Comparison of ENCODE assay signal across 8 mouse cellular contexts in the genomic region with DNA sequence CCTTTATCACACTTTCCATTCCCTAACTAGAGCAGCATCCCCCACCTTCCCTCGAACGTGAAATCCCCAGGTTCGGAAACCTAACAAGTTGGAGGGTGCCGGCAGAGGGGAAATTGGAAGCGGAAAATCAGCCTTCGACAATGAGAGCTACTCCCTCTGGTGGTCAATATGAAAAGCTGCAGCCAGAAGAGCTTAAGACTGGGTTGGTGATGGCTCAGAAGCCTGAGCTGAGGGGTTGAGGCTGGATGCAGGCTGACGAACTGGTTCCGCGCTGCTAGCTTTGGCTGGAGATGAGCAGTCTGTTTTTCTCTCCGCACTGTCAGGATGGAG. TPM values are rescaled to one million over a fixed set of nuclear protein-coding genes. Genes with fewer than 3 reads are reported as not detected.
DNase-seq lines count a peak whose midpoint lies in the region; ATAC-seq and TF ChIP-seq lines count a peak whose summit lies in the region.

No protein-coding gene starts in this region.

- peak; percentile 15 for DNase-seq in thymus, adult 2 months
- no peak for DNase-seq in thymus, postnatal 36 days
- peak; percentile 31 for DNase-seq in cerebellum, adult 11 months
- DNase-seq in natural killer cell, adult 2 months (ENCODE audit: low spot score in 2 of 2) = peak; percentile 19
- no peak for DNase-seq in ovary, postnatal 36 days (ENCODE audit: low spot score)

- H3K4me1 ChIP-seq in thymus, adult 2 months (replicated peaks; ENCODE audit: control insufficient read depth, insufficient read depth, low read length) = peaks cover 6% of the 10 kb centered on the region
- H3K4me1 ChIP-seq in forebrain, embryonic 16.5 days (replicated peaks; ENCODE audit: control insufficient read depth, insufficient read depth, low read length) = peaks cover 4% of the 10 kb centered on the region; the same call in 1 of the 2 replicates
- peaks cover 19% of the 10 kb centered on the region for H3K4me1 ChIP-seq in limb, embryonic 15.5 days

- peaks cover 5% of the 10 kb centered on the region; the same call in 1 of the 2 replicates for H3K27me3 ChIP-seq in thymus, adult 2 months (ENCODE audit: control insufficient read depth, insufficient read depth, low read length)
- peaks cover 4% of the 10 kb centered on the region; the same call in 1 of the 2 replicates for H3K27me3 ChIP-seq in forebrain, embryonic 16.5 days (replicated peaks; ENCODE audit: control insufficient read depth, insufficient read depth, low read length)
- H3K27me3 ChIP-seq in limb, embryonic 15.5 days = peaks cover 4% of the 10 kb centered on the region

- TF ChIP-seq POLR2A in thymus, adult 2 months (IDR thresholded peaks at IDR 0.05; ENCODE audit: control insufficient read depth, extremely low read depth, insufficient read depth, low read length, poor library complexity) = no peak

- 5% methylated on average over 10 of the region's 10 CpGs for WGBS in thymus, adult 2 months
- whole genome bisulfite sequencing in forebrain, embryonic 16.5 days = under 1% methylated on average over 10 of the region's 10 CpGs
- WGBS in limb, embryonic 15.5 days = 3% methylated on average over 10 of the region's 10 CpGs

- H3K4me3 ChIP-seq in thymus, adult 2 months (ENCODE audit: control insufficient read depth, insufficient read depth, low read length) = no peak overlapping the region
- peak overlapping the region; percentile 45 for H3K4me3 ChIP-seq in forebrain, embryonic 16.5 days (replicated peaks; ENCODE audit: low read length)
- peak overlapping the region; percentile 42 for H3K4me3 ChIP-seq in limb, embryonic 15.5 days

- H3K4me2 ChIP-seq in forebrain, embryonic 16.5 days (ENCODE audit: low read length) = peak overlapping the region; percentile 66
- H3K4me2 ChIP-seq in limb, embryonic 15.5 days = peak overlapping the region; percentile 78

- no peaks in the 10 kb centered on the region for H3K9me3 ChIP-seq in forebrain, embryonic 16.5 days (ENCODE audit: control insufficient read depth, low read length)
- no peaks in the 10 kb centered on the region for H3K9me3 ChIP-seq in limb, embryonic 15.5 days

- peak; percentile 85 for ATAC-seq in forebrain, embryonic 16.5 days
- peak; percentile 68 for ATAC-seq in inflammation-experienced regulatory T-cells, adult 6 months
- 0 out of 2 replicates have a peak, but pooled peaks have one; percentile 45 for ATAC-seq in limb, embryonic 15.5 days (ENCODE audit: insufficient number of reproducible peaks, low FRiP score, low TSS enrichment, low read depth)

- H3K27ac ChIP-seq in thymus, adult 2 months (ENCODE audit: control insufficient read depth, insufficient read depth, low read length) = no peak overlapping the region
- H3K27ac ChIP-seq in forebrain, embryonic 16.5 days (ENCODE audit: low read length) = no peak overlapping the region
- no peak overlapping the region for H3K27ac ChIP-seq in limb, embryonic 15.5 days

- H3K36me3 ChIP-seq in thymus, adult 2 months (ENCODE audit: control insufficient read depth, insufficient read depth, low read length) = no peaks in the 10 kb centered on the region
- H3K36me3 ChIP-seq in forebrain, embryonic 16.5 days (ENCODE audit: control insufficient read depth, insufficient read depth) = no peaks in the 10 kb centered on the region
- H3K36me3 ChIP-seq in limb, embryonic 15.5 days = no peaks in the 10 kb centered on the region

- no peak overlapping the region for H3K9ac ChIP-seq in forebrain, embryonic 16.5 days (replicated peaks; ENCODE audit: low read depth, low read length)
- no peak overlapping the region for H3K9ac ChIP-seq in limb, embryonic 15.5 days

- peak; percentile 54; the same call in 1 of the 2 replicates for TF ChIP-seq CTCF in thymus, adult 2 months (IDR thresholded peaks at IDR 0.05; ENCODE audit: borderline replicate concordance, control insufficient read depth, extremely low read depth, insufficient read depth, low read length, poor library complexity)

RNA-seq across cellular contexts. Expression of gene Mogat2, which starts 11.1 kb away (rescaled TPM):
- 0.32 and 0.61 TPM in 2 replicates for polyA plus RNA-seq in thymus, adult 2 months (2012; rRNA removed)
- polyA plus RNA-seq in forebrain, embryonic 16.5 days (2015; fragmentation: Nextera tagmentation; extraction: Ambion mirVana) = 1.3 and 2.0 TPM in 2 replicates
- polyA plus RNA-seq in inflammation-experienced regulatory T-cells, adult 6 months (2017; shearing (Covaris generic)) = not detected
- polyA plus RNA-seq in limb, embryonic 15.5 days (2015; fragmentation: Nextera tagmentation; extraction: Ambion mirVana) = 3.0 and 3.4 TPM in 2 replicates

RNA-seq across cellular contexts. Expression of gene Map6, which starts 17.7 kb away (rescaled TPM):
- 0.96 and 1.3 TPM in 2 replicates for polyA plus RNA-seq in thymus, adult 2 months (2012; rRNA removed)
- polyA plus RNA-seq in forebrain, embryonic 16.5 days (2015; fragmentation: Nextera tagmentation; extraction: Ambion mirVana) = 69.3 and 90.0 TPM in 2 replicates
- 1 to 10 TPM; 3.1 to 5.6 (median 3.2) TPM for polyA plus RNA-seq in inflammation-experienced regulatory T-cells, adult 6 months (2017; shearing (Covaris generic))
- 10.2 and 11.5 TPM in 2 replicates for polyA plus RNA-seq in limb, embryonic 15.5 days (2015; fragmentation: Nextera tagmentation; extraction: Ambion mirVana)

Comparison
In these comparisons a context has a peak if more than half of its experiments do, and no peak if none do; other contexts are left out.
1. DNase-seq: peak in thymus, adult 2 months (single experiment), cerebellum, adult 11 months (single experiment) and natural killer cell, adult 2 months (2 of 2); none in thymus, postnatal 36 days (0 of 2) and ovary, postnatal 36 days (single experiment).
2. Peak in every context shown above with its lines, with median percentiles within 50 percentile points of each other: ATAC-seq.